7 mouse cellular contexts compared by ENCODE assay signal in genomic region chr17:80391423-80392403, GRCm38 (mm10). TPM values are rescaled to one million over a fixed set of nuclear protein-coding genes. Genes with fewer than 3 reads are reported as not detected.
DNase-seq lines count a peak whose midpoint lies in the region; ATAC-seq lines count a peak whose summit lies in the region.

No protein-coding gene starts in this region.

- intact Hi-C loops in left cerebral cortex, postnatal 4 days (cut with DNase I), result no loop called here

- DNase-seq in R1 (ENCODE audit: low read depth, low spot score), result peak; percentile 66
- peak; percentile 27 for DNase-seq in c-Kit-positive CD71-positive TER-119-negative erythroid progenitor cells, embryonic 14.5 days (ENCODE audit: low read depth)
- DNase-seq in gastrocnemius, adult 18-20 months (ENCODE audit: low spot score), result peak; percentile 44
- DNase-seq in hindbrain, embryonic 14.5 days (ENCODE audit: low spot score), result peak; percentile 50
- DNase-seq in left cerebral cortex, postnatal 4 days, result peak; percentile 39
- peak; percentile 44 for DNase-seq in skeletal muscle tissue, adult 2 months (ENCODE audit: low read depth, low spot score)

- H3K4me3 ChIP-seq in hindbrain, embryonic 14.5 days (replicated peaks; ENCODE audit: low read length), result peak overlapping the region; percentile 42

- H3K36me3 ChIP-seq in hindbrain, embryonic 14.5 days (replicated peaks; ENCODE audit: control insufficient read depth, insufficient read depth), result peaks cover 5% of the 10 kb centered on the region; the same call in 1 of the 2 replicates

- H3K9me3 ChIP-seq in hindbrain, embryonic 14.5 days (ENCODE audit: control insufficient read depth, low read length), result no peaks in the 10 kb centered on the region

- no peak overlapping the region for H3K27ac ChIP-seq in hindbrain, embryonic 14.5 days

- ATAC-seq in hindbrain, embryonic 14.5 days (ENCODE audit: low FRiP score), result peak; percentile 87
- ATAC-seq in megakaryocyte-erythroid progenitor cell, adult 5-6 weeks (replicated peaks; ENCODE audit: low FRiP score, low TSS enrichment, poor library complexity, severe bottlenecking), result peak; percentile 97

- WGBS in hindbrain, embryonic 14.5 days, result 14% methylated on average over 17 of the region's 17 CpGs

- H3K9ac ChIP-seq in hindbrain, embryonic 14.5 days, result peak overlapping the region; percentile 49

- H3K4me2 ChIP-seq in hindbrain, embryonic 14.5 days (replicated peaks), result peak overlapping the region; percentile 74

- no peaks in the 10 kb centered on the region for H3K27me3 ChIP-seq in hindbrain, embryonic 14.5 days (ENCODE audit: control insufficient read depth, insufficient read depth, low read length)

- peaks cover 3% of the 10 kb centered on the region; the same call in 1 of the 2 replicates for H3K4me1 ChIP-seq in hindbrain, embryonic 14.5 days (replicated peaks; ENCODE audit: control insufficient read depth, insufficient read depth, low read length)

RNA-seq across cellular contexts. Expression of gene Gm10190, which starts 18.4 kb away (rescaled TPM):
- not detected for total RNA-seq in gastrocnemius, adult 18-20 months (2021)
- polyA plus RNA-seq in hindbrain, embryonic 14.5 days (2014; fragmentation: Nextera tagmentation; extraction: Ambion mirVana), result 0.91 and 2.2 TPM in 2 replicates
- 1 to 10 TPM; 1.9 to 2.6 TPM for total RNA-seq in left cerebral cortex, postnatal 4 days (2021)
- total RNA-seq in megakaryocyte-erythroid progenitor cell, adult 5-6 weeks (2014; fragmentation: Nextera tagmentation), result not detected in 2 replicates
- total RNA-seq in megakaryocyte-erythroid progenitor cell, adult 5-6 weeks (2017), result not detected in 2 replicates
